Mouse (Mus musculus): Measurements from ENCODE around the gene Eif4g1. TPM values are rescaled to one million over a fixed set of nuclear protein-coding genes. Genes with fewer than 3 reads are reported as not detected.
A peak's percentile ranks its signal among the peaks of the same experiment; 100 is the strongest.

Gene Eif4g1
- polyA plus RNA-seq, 1 experiment, result 125 TPM

DNA sequence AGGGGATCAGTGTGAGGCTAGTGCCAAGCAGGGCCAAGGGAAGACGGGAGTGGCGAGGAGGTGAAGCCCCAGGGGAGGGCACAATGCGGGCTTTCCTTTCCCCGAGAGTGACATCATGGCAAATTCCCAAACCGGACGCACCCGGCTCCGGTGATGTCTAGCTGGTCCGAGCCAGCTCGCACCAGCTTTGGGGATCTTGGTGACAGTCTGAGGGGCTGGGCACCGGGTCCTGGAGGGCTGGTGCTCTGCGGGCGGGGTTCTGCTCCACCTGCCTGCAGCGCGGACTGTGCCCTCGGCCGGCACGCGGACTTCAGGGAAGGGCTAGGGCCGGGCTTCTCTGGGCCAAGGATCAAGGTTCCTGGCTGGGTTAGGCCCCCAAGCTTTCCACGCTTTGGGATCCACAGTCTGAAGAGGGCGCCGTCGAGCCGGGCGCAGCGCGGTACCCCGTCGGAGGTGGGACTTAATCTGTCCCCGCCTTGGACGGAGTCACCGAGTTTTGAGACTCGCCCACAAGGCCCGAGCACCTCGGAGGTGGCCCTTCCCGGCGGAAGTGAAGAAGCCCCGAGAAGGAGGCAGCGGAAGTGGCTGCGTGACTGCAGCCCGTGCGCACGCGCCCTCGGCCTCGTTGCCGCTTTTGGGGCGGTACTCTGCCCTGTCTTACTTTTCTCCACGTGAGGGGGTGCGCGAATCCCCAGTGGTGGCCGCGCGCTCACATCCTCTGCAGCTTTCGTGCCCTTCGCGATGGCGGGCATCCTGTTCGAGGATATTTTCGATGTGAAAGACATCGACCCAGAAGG, 49.3 kb downstream of the Eif4g1 start, which contains the start of the genes Polr2h and Clcn2:
Gene Polr2h, plus strand, starts transcription at position 485 of the 797 bp plus-strand sequence.
Gene Clcn2, minus strand, starts transcription at position 566 of the 797 bp plus-strand sequence.
- WGBS, result under 1% methylated on average over 62 of the region's 62 CpGs
- TF ChIP-seq POLR2A (IDR thresholded peaks at IDR 0.05; ENCODE audit: borderline replicate concordance, control insufficient read depth, low read depth, low read length) (peak; percentile 54; the same call in 1 of the 2 replicates), CTCF (IDR thresholded peaks at IDR 0.05; ENCODE audit: control insufficient read depth, insufficient read depth, low read length) (peak; percentile 71; the same call in 1 of the 2 replicates)
- peak within 1 kb of the TSS; percentile 94 for H3K4me3 ChIP-seq (replicated peaks; ENCODE audit: control insufficient read depth, low read depth, low read length)
- H3K4me1 ChIP-seq (ENCODE audit: control insufficient read depth, insufficient read depth, low read length), result no peaks in the 10 kb centered on the region
- H3K27ac ChIP-seq (ENCODE audit: control insufficient read depth, insufficient read depth, low read depth, low read length, poor library complexity), result peak within 1 kb of the TSS; percentile 78

DNA sequence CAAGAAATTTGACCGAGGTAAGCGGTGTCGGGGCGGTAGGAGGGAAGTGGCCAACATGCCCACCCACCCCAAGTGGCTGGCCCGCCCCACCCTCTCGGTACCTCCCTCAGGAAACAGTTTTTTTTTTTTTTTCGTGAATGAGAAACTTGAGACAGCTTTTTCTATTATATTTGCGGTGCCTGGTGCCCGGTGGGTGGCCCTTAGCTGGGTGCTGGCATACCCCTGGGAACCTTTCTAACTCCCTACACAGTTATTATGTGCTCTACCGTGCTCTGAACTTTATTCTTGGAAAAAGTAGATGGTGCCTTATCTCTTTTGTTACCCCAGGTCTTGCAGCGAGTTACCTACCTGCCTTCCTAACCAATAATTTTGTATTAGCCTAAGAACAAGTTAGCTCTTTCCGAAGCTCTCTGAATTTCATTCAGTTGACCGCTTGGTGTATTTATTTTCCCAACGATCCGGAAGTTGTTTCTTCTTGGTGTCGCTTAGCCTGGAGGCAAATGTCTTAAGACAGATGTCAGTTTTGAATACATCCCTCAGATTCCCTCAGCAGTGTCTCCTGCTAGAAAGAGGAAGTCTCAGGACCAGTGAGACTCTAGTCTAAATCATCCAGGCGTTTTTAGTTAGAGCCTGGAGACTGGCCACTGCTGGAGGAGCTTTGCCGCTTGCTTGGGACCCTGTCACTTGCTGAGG, 50.0 kb downstream of the Eif4g1 start:
- no peaks in the 10 kb centered on the region for H3K4me1 ChIP-seq (ENCODE audit: control insufficient read depth, insufficient read depth, low read length)
- H3K4me3 ChIP-seq (replicated peaks; ENCODE audit: control insufficient read depth, low read depth, low read length), result peak overlapping the region; percentile 94
- 0 out of 2 replicates have a peak overlapping the region, but pooled peaks have one; percentile 78 for H3K27ac ChIP-seq (ENCODE audit: control insufficient read depth, insufficient read depth, low read depth, low read length, poor library complexity)
- WGBS, result under 1% methylated on average over 18 of the region's 18 CpGs
- TF ChIP-seq POLR2A (IDR thresholded peaks at IDR 0.05; ENCODE audit: borderline replicate concordance, control insufficient read depth, low read depth, low read length), result no peak
- no peak for TF ChIP-seq CTCF (IDR thresholded peaks at IDR 0.05; ENCODE audit: control insufficient read depth, insufficient read depth, low read length)

DNA sequence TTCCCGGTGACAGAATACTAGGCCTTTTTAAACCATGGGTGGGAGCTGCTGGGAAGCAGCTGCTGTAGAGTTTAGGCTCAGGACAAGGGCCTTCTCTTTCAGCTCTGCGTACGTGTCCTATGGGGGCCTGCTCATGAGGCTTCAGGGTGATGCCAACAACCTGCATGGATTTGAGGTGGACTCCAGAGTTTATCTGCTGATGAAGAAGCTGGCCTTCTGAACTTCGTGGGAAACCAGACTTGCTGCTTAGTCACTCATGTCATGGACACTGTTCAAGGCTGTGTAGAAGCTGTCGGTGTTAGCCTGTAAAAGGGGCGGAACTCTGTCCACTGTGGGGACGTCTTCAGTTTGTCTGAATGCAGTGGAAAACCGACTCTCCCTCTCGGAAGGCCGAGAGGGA, 53.7 kb downstream of the Eif4g1 start:
- Histone ChIP-seq H3K27ac (ENCODE audit: control insufficient read depth, insufficient read depth, low read depth, low read length, poor library complexity) (no peak overlapping the region), H3K4me3 (replicated peaks; ENCODE audit: control insufficient read depth, low read depth, low read length) (no peak overlapping the region), H3K4me1 (ENCODE audit: control insufficient read depth, insufficient read depth, low read length) (no peaks in the 10 kb centered on the region)
- TF ChIP-seq POLR2A (IDR thresholded peaks at IDR 0.05; ENCODE audit: borderline replicate concordance, control insufficient read depth, low read depth, low read length), result no peak
- TF ChIP-seq CTCF (IDR thresholded peaks at IDR 0.05; ENCODE audit: control insufficient read depth, insufficient read depth, low read length), result no peak
- 86% methylated on average over 10 of the region's 10 CpGs for WGBS

DNA sequence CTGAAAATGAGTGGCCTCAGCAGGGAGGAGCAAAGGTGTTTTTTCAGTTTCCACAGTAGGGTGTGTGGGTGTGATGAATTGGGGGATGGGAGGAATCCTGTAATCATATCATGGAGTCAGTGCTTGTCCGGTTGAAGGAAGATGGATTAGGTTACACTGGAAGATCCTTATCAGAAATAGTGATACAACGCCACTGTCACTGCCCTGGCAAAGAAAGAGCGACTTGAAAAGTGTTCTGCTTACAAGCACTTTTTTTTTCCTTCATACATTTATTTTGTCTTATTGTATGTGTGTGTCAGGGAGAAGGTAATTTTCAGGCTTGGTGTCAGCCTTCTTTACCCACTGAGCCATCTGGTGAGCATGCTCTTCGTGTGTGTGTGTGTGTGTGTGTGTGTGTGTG, 54.6 kb downstream of the Eif4g1 start:
- Histone ChIP-seq H3K4me3 (replicated peaks; ENCODE audit: control insufficient read depth, low read depth, low read length) (no peak overlapping the region), H3K27ac (ENCODE audit: control insufficient read depth, insufficient read depth, low read depth, low read length, poor library complexity) (no peak overlapping the region), H3K4me1 (ENCODE audit: control insufficient read depth, insufficient read depth, low read length) (no peaks in the 10 kb centered on the region)
- WGBS, result 83% methylated on average over 4 of the region's 4 CpGs
- no peak for TF ChIP-seq POLR2A (IDR thresholded peaks at IDR 0.05; ENCODE audit: borderline replicate concordance, control insufficient read depth, low read depth, low read length)
- TF ChIP-seq CTCF (IDR thresholded peaks at IDR 0.05; ENCODE audit: control insufficient read depth, insufficient read depth, low read length), result no peak

DNA sequence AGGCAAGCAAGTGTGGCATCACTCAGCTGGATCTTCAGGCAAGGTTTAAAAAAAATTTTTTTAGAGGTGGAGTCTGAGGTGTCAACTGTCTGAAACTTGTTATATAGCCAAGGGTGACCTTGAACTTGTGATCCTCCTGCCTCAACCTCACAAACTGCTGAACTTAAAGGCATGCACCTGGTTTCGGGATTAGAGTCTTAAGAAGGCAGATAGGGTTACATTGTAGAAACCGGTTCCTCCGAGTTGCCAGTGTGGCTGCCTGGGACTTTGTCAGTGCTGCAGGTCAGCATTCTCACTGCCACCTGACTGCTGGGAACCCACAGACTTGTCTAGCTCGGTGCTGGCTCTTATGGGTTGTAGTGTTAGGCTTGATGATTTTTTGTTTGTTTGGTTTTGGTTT, 55.1 kb downstream of the Eif4g1 start:
- no peaks in the 10 kb centered on the region for H3K4me1 ChIP-seq (ENCODE audit: control insufficient read depth, insufficient read depth, low read length)
- no peak overlapping the region for H3K4me3 ChIP-seq (replicated peaks; ENCODE audit: control insufficient read depth, low read depth, low read length)
- WGBS, result 87% methylated on average over 4 of the region's 4 CpGs
- no peak overlapping the region for H3K27ac ChIP-seq (ENCODE audit: control insufficient read depth, insufficient read depth, low read depth, low read length, poor library complexity)
- TF ChIP-seq CTCF (IDR thresholded peaks at IDR 0.05; ENCODE audit: control insufficient read depth, insufficient read depth, low read length) (no peak), POLR2A (IDR thresholded peaks at IDR 0.05; ENCODE audit: borderline replicate concordance, control insufficient read depth, low read depth, low read length) (no peak)

DNA sequence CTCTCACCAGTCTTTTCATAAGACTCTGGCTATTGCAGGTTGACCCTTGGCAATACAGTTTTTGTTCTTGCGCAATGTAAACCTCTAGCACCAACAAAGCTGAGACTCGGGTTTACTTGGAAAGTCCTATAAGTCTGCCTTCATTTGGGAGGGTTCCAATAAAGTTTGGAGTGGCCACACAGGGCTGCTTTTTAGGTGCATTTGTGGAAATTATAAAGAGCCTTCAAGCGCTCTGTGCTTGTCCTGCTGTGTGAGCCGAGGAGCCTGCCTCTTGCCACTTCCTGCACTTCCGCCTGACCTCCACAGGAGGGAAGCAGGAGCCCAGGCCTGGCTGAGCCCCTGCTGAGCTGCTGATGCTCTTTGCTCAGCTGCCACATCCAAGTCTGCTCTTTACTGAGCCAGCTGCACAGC, 56.2 kb downstream of the Eif4g1 start:
- Histone ChIP-seq H3K27ac (ENCODE audit: control insufficient read depth, insufficient read depth, low read depth, low read length, poor library complexity) (no peak overlapping the region), H3K4me3 (replicated peaks; ENCODE audit: control insufficient read depth, low read depth, low read length) (no peak overlapping the region), H3K4me1 (ENCODE audit: control insufficient read depth, insufficient read depth, low read length) (no peaks in the 10 kb centered on the region)
- WGBS, result 27% methylated on average over 5 of the region's 5 CpGs
- TF ChIP-seq POLR2A (IDR thresholded peaks at IDR 0.05; ENCODE audit: borderline replicate concordance, control insufficient read depth, low read depth, low read length), result no peak
- TF ChIP-seq CTCF (IDR thresholded peaks at IDR 0.05; ENCODE audit: control insufficient read depth, insufficient read depth, low read length), result peak; percentile 68

DNA sequence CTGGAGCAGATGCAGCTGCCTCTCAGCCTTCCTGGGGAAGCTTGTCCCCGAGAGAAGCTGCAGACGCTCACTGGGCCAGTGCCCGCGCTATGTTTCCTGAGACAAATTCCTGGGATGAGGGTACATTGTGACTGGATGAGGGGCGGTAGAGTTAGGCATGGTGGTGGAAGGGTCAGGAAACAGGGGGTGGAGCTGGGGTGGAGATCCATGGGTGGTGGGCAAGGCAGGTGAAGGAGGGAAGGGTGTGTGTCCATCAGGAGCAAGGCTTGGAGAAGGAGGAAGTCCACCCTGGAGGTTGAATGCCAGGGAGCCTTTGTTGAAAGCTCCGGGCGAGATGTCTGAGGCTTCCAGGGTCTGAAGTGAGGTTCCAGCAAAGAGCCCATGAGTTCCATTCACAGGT, 57.2 kb downstream of the Eif4g1 start:
- no peak overlapping the region for H3K27ac ChIP-seq (ENCODE audit: control insufficient read depth, insufficient read depth, low read depth, low read length, poor library complexity)
- no peaks in the 10 kb centered on the region for H3K4me1 ChIP-seq (ENCODE audit: control insufficient read depth, insufficient read depth, low read length)
- WGBS, result 89% methylated on average over 7 of the region's 7 CpGs
- H3K4me3 ChIP-seq (replicated peaks; ENCODE audit: control insufficient read depth, low read depth, low read length), result no peak overlapping the region
- TF ChIP-seq CTCF (IDR thresholded peaks at IDR 0.05; ENCODE audit: control insufficient read depth, insufficient read depth, low read length) (no peak), POLR2A (IDR thresholded peaks at IDR 0.05; ENCODE audit: borderline replicate concordance, control insufficient read depth, low read depth, low read length) (no peak)

DNA sequence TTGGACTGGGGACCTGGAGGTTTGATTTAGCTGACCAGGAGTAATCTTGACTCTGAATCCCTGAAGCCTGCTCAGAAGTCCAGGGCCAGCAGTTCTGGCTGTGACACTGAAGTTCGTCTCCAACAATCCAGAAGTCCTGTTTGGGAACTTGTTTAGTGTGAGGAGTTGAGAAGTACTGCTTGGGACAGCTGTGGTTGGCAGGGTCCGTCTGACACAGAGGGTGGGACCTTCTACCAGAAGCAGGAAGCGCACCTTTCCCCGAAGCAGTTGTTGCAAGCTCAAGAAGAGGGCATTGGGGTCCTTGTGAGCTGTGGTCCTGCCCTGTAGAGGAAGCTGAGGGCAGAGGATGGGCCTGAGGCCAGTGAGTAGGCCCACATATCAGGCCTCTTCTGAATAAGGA, 57.6 kb downstream of the Eif4g1 start:
- Histone ChIP-seq H3K4me3 (replicated peaks; ENCODE audit: control insufficient read depth, low read depth, low read length) (no peak overlapping the region), H3K27ac (ENCODE audit: control insufficient read depth, insufficient read depth, low read depth, low read length, poor library complexity) (no peak overlapping the region), H3K4me1 (ENCODE audit: control insufficient read depth, insufficient read depth, low read length) (no peaks in the 10 kb centered on the region)
- no peak for TF ChIP-seq POLR2A (IDR thresholded peaks at IDR 0.05; ENCODE audit: borderline replicate concordance, control insufficient read depth, low read depth, low read length)
- TF ChIP-seq CTCF (IDR thresholded peaks at IDR 0.05; ENCODE audit: control insufficient read depth, insufficient read depth, low read length), result no peak
- WGBS, result 62% methylated on average over 4 of the region's 4 CpGs
